Mouse (Mus musculus) megakaryocyte, adult 5-6 weeks (primary cell): Measurements from ENCODE around the gene Tfap2e. TPM values are rescaled to one million over a fixed set of nuclear protein-coding genes. Genes with fewer than 3 reads are reported as not detected.

ENCODE experiments used
- ATAC-seq: 2 replicates; pipeline ENCODE4 v1.8.0; 2016; ENCODE audit warnings: mild to moderate bottlenecking, inconsistent platforms; ENCODE audit not compliant: poor library complexity, severe bottlenecking
- total RNA-seq, 2 experiments: library from RNA; stranded (forward) in 1 of 2; stranded (reverse) in 1 of 2; fragments of 153-499, 151-499 nt in 1 of 2; fragments of 221-1000, 200-1000 nt in 1 of 2; gene quantifications; 2 replicates each; pipeline versions ENCODE4 v1.2.3 to v1.2.4; 2015 to 2017

Tfap2e gene
- total RNA-seq (2015) (not detected in 2 replicates), total RNA-seq (2017) (not detected in 2 replicates)

- ATAC-seq: no peak
Measured at GRCm38 (mm10) chr4:126736001-126736414, at the start of gene Tfap2e. Gene Tfap2e, minus strand, starts transcription at chr4:126736240.

GRCm38 (mm10) chr4:126782996-126783395 is 47.0 kb upstream of the Tfap2e start:
- ATAC-seq: no peak

- ATAC-seq: no peak
Measured at GRCm38 (mm10) chr4:126782512-126782911, 46.5 kb upstream of the Tfap2e start.

- no peak for ATAC-seq
Measured at GRCm38 (mm10) chr4:126781871-126782270, 45.8 kb upstream of the Tfap2e start.

- ATAC-seq: no peak
Measured at GRCm38 (mm10) chr4:126779826-126780775, 44.1 kb upstream of the Tfap2e start.

- ATAC-seq: no peak
Measured at GRCm38 (mm10) chr4:126779148-126779581, 43.1 kb upstream of the Tfap2e start.

GRCm38 (mm10) chr4:126775182-126775581 is 39.1 kb upstream of the Tfap2e start:
- ATAC-seq: no peak

GRCm38 (mm10) chr4:126773871-126774270 is 37.8 kb upstream of the Tfap2e start:
- no peak for ATAC-seq

GRCm38 (mm10) chr4:126770831-126771230 is 34.8 kb upstream of the Tfap2e start:
- ATAC-seq: 0 out of 2 replicates have a peak, but pooled peaks have one; percentile 18

GRCm38 (mm10) chr4:126769800-126770563 is 33.9 kb upstream of the Tfap2e start:
- ATAC-seq: no peak

GRCm38 (mm10) chr4:126763483-126763882 is 27.4 kb upstream of the Tfap2e start:
- ATAC-seq: no peak

GRCm38 (mm10) chr4:126762586-126763359 is 26.7 kb upstream of the Tfap2e start:
- no peak for ATAC-seq

- no peak for ATAC-seq
Measured at GRCm38 (mm10) chr4:126759435-126759834, 23.4 kb upstream of the Tfap2e start.

- no peak for ATAC-seq
Measured at GRCm38 (mm10) chr4:126758299-126758698, 22.3 kb upstream of the Tfap2e start.

GRCm38 (mm10) chr4:126756766-126757165 is 20.7 kb upstream of the Tfap2e start:
- no peak for ATAC-seq

GRCm38 (mm10) chr4:126754736-126755374 is 18.8 kb upstream of the Tfap2e start:
- ATAC-seq: no peak

GRCm38 (mm10) chr4:126754231-126754611 is 18.2 kb upstream of the Tfap2e start:
- no peak for ATAC-seq

- peak; percentile 91 for ATAC-seq
Measured at GRCm38 (mm10) chr4:126753268-126754230, 17.5 kb upstream of the Tfap2e start, which contains the start of the genes Ncdn and AU040320. Gene Ncdn, minus strand, starts transcription at chr4:126753438. Gene AU040320, plus strand, starts transcription at chr4:126753544.

- peak; percentile 8 for ATAC-seq
Measured at GRCm38 (mm10) chr4:126752608-126753141, 16.6 kb upstream of the Tfap2e start.
